Mouse (Mus musculus): ENCODE data around the gene Srp54a. TPM values are rescaled to one million over a fixed set of nuclear protein-coding genes. Genes with fewer than 3 reads are reported as not detected.
"Not testable (repeated sequence)": the region's sequence is repeated elsewhere in the genome, so short reads cannot be mapped to it uniquely, and the experiment has no call there.

Gene Srp54a
- polyA plus RNA-seq, 1 experiment from 2014 or later: 190 TPM

GRCm38 (mm10) chr12:55059812-55060211 lies 20.2 kb upstream of the Srp54a start:
- WGBS: 81% methylated on average over 3 of the region's 3 CpGs
- no peak for ATAC-seq
- H3K4me3 ChIP-seq (ENCODE audit: low read length): no peak overlapping the region

DNA sequence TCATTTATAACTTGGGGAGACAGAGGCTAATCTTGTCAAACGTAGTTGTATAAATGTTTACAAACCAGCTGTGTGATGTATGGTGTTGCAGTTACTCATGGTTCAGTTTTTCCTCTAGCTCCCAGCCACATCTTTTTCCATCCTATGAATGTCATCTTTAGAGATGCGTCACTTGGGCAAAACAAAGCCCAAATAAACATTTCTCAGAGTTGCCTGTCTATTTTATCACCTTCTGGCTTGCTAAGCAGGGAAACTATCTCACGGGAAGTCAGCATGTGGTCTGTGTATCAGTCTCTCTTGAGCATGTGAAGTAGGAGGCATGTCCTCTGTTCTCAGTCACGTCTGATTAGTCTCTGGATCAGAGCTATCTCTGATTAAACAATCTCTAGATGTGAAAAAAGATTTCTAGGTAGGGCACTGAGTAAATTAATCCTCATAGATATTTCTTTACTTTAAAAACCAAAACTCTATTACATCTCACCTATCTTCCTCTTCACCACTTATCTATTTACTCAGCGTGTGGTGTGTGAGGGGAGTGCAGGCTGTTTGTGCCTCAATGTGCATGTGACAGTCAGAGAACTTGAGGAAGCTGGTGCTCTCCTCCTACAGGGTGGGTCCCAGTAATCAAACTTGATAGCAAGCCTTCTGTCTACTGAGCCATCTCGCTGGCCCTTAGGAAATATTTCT lies 19.7 kb upstream of the Srp54a start:
- no peaks in the 10 kb centered on the region for H3K27me3 ChIP-seq (replicated peaks; ENCODE audit: control insufficient read depth, insufficient read depth, low read length)
- H3K4me3 ChIP-seq (ENCODE audit: low read length): no peak overlapping the region
- H3K36me3 ChIP-seq (ENCODE audit: control insufficient read depth, insufficient read depth, low read length): no peaks in the 10 kb centered on the region
- H3K4me1 ChIP-seq (ENCODE audit: control insufficient read depth, insufficient read depth, low read depth, low read length): no peaks in the 10 kb centered on the region
- H3K4me2 ChIP-seq (ENCODE audit: low read length): no peak overlapping the region
- no peak for ATAC-seq
- H3K9me3 ChIP-seq (ENCODE audit: control insufficient read depth, low read length): no peaks in the 10 kb centered on the region
- H3K9ac ChIP-seq (ENCODE audit: low read depth, low read length): no peak overlapping the region
- H3K27ac ChIP-seq (ENCODE audit: low read depth, low read length): no peak overlapping the region
- WGBS: 85% methylated on average over 6 of the region's 6 CpGs

More at GRCm38 (mm10) chr12:55059812-55060211, 20.2 kb upstream of the Srp54a start:
- no peak overlapping the region for H3K27ac ChIP-seq (ENCODE audit: low read depth, low read length)
- H3K27me3 ChIP-seq (replicated peaks; ENCODE audit: control insufficient read depth, insufficient read depth, low read length): no peaks in the 10 kb centered on the region
- no peaks in the 10 kb centered on the region for H3K4me1 ChIP-seq (ENCODE audit: control insufficient read depth, insufficient read depth, low read depth, low read length)
- H3K4me2 ChIP-seq (ENCODE audit: low read length): no peak overlapping the region
- H3K9me3 ChIP-seq (ENCODE audit: control insufficient read depth, low read length): no peaks in the 10 kb centered on the region
- H3K36me3 ChIP-seq (ENCODE audit: control insufficient read depth, insufficient read depth, low read length): no peaks in the 10 kb centered on the region
- no peak overlapping the region for H3K9ac ChIP-seq (ENCODE audit: low read depth, low read length)

DNA sequence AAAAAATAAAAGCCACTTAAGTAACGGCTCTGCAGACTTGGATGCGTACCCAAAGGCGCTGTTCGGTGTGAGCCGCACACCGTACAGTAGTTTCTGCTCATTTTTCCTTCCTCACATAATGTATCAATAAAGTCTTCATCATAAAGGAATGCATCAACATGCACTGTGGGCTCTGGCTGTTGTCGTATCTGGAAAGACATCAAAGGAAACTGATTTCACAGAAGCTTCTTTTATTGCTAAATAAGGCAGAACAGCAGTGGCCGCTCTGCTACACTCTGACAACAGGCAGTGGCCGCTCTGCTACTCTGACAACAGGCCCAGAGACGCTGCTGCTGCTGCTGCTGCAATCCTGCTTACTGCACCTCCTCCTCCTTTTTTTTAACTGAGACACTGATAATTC lies 19.1 kb upstream of the Srp54a start:
- H3K9me3 ChIP-seq (ENCODE audit: control insufficient read depth, low read length): no peaks in the 10 kb centered on the region
- H3K4me1 ChIP-seq (ENCODE audit: control insufficient read depth, insufficient read depth, low read depth, low read length): no peaks in the 10 kb centered on the region
- no peak overlapping the region for H3K4me2 ChIP-seq (ENCODE audit: low read length)
- no peaks in the 10 kb centered on the region for H3K27me3 ChIP-seq (replicated peaks; ENCODE audit: control insufficient read depth, insufficient read depth, low read length)
- H3K36me3 ChIP-seq (ENCODE audit: control insufficient read depth, insufficient read depth, low read length): no peaks in the 10 kb centered on the region
- no peak for ATAC-seq
- no peak overlapping the region for H3K4me3 ChIP-seq (ENCODE audit: low read length)
- no peak overlapping the region for H3K27ac ChIP-seq (ENCODE audit: low read depth, low read length)
- 69% methylated on average over 10 of the region's 10 CpGs for WGBS
- H3K9ac ChIP-seq (ENCODE audit: low read depth, low read length): no peak overlapping the region

DNA sequence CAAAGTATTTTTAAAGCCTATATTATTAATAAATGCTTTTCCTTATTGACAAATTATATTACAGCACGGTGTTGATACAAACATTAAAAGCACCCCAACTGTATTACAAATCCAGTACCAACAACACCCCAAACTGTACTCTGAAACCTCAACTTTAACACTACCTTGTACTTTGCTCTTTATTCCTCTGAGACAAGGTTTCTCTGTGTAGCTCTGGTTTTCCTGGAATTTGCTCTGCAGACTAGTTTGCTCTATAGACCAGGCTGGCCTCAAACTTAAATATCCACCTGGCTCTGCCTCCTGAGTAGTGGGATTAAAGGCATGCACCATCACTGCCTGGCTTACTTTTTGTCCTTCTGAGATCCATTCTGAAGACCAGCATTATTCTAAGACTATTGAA lies 17.9 kb upstream of the Srp54a start:
- H3K27me3 ChIP-seq (replicated peaks; ENCODE audit: control insufficient read depth, insufficient read depth, low read length): no peaks in the 10 kb centered on the region
- no peak overlapping the region for H3K4me3 ChIP-seq (ENCODE audit: low read length)
- WGBS: 95% methylated on average over 1 of the region's 1 CpGs
- H3K36me3 ChIP-seq (ENCODE audit: control insufficient read depth, insufficient read depth, low read length): no peaks in the 10 kb centered on the region
- no peaks in the 10 kb centered on the region for H3K4me1 ChIP-seq (ENCODE audit: control insufficient read depth, insufficient read depth, low read depth, low read length)
- no peak overlapping the region for H3K27ac ChIP-seq (ENCODE audit: low read depth, low read length)
- ATAC-seq: no peak
- H3K4me2 ChIP-seq (ENCODE audit: low read length): no peak overlapping the region
- no peak overlapping the region for H3K9ac ChIP-seq (ENCODE audit: low read depth, low read length)
- no peaks in the 10 kb centered on the region for H3K9me3 ChIP-seq (ENCODE audit: control insufficient read depth, low read length)

- Histone ChIP-seq H3K36me3 (ENCODE audit: control insufficient read depth, insufficient read depth, low read length) (no peaks in the 10 kb centered on the region), H3K9ac (ENCODE audit: low read depth, low read length) (no peak overlapping the region), H3K9me3 (ENCODE audit: control insufficient read depth, low read length) (no peaks in the 10 kb centered on the region), H3K4me1 (ENCODE audit: control insufficient read depth, insufficient read depth, low read depth, low read length) (no peaks in the 10 kb centered on the region), H3K27ac (ENCODE audit: low read depth, low read length) (no peak overlapping the region), H3K4me3 (ENCODE audit: low read length) (no peak overlapping the region), H3K27me3 (replicated peaks; ENCODE audit: control insufficient read depth, insufficient read depth, low read length) (no peaks in the 10 kb centered on the region), H3K4me2 (ENCODE audit: low read length) (no peak overlapping the region)
- ATAC-seq: no peak
- WGBS: 77% methylated on average over 4 of the region's 4 CpGs
Observed at GRCm38 (mm10) chr12:55072495-55072894, 7.6 kb upstream of the Srp54a start.

- ATAC-seq: no peak
- Histone ChIP-seq H3K9me3 (ENCODE audit: control insufficient read depth, low read length) (no peaks in the 10 kb centered on the region), H3K4me1 (ENCODE audit: control insufficient read depth, insufficient read depth, low read depth, low read length) (no peaks in the 10 kb centered on the region), H3K4me3 (ENCODE audit: low read length) (no peak overlapping the region), H3K27me3 (replicated peaks; ENCODE audit: control insufficient read depth, insufficient read depth, low read length) (no peaks in the 10 kb centered on the region), H3K27ac (ENCODE audit: low read depth, low read length) (no peak overlapping the region), H3K4me2 (ENCODE audit: low read length) (no peak overlapping the region), H3K36me3 (ENCODE audit: control insufficient read depth, insufficient read depth, low read length) (no peaks in the 10 kb centered on the region), H3K9ac (ENCODE audit: low read depth, low read length) (no peak overlapping the region)
- 93% methylated on average over 7 of the region's 7 CpGs for WGBS
Observed at GRCm38 (mm10) chr12:55073686-55074085, 6.4 kb upstream of the Srp54a start.

- Histone ChIP-seq H3K27ac (ENCODE audit: low read depth, low read length) (no peak overlapping the region), H3K27me3 (replicated peaks; ENCODE audit: control insufficient read depth, insufficient read depth, low read length) (no peaks in the 10 kb centered on the region), H3K4me3 (ENCODE audit: low read length) (no peak overlapping the region), H3K9ac (ENCODE audit: low read depth, low read length) (no peak overlapping the region), H3K36me3 (ENCODE audit: control insufficient read depth, insufficient read depth, low read length) (no peaks in the 10 kb centered on the region), H3K4me2 (ENCODE audit: low read length) (no peak overlapping the region), H3K4me1 (ENCODE audit: control insufficient read depth, insufficient read depth, low read depth, low read length) (peaks cover 3% of the 10 kb centered on the region), H3K9me3 (ENCODE audit: control insufficient read depth, low read length) (no peaks in the 10 kb centered on the region)
- ATAC-seq: no peak
- WGBS: 93% methylated on average over 2 of the region's 2 CpGs
Observed at GRCm38 (mm10) chr12:55075296-55075695, 4.8 kb upstream of the Srp54a start.

DNA sequence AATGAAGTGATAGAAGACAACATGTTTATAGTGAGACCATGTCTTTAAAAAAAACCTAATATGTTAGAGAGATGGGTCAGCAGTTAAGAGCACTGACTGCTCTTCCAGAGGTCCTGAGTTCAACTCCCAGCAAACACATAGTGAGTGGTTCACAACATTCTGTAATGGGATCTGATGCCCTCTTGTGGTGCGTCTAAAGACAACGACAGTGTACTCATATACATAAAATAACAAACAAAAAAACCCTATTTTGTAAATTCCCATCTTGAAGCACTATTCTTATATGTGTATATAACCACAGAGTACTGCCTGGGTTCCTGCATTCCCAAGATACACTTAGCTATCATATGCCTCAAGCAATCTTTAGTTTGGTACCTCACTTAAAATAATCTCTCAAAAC lies 1.4 kb upstream of the Srp54a start:
- not testable (repeated sequence) for H3K27me3 ChIP-seq (replicated peaks; ENCODE audit: control insufficient read depth, insufficient read depth, low read length); H3K9ac ChIP-seq (ENCODE audit: low read depth, low read length); H3K36me3 ChIP-seq (ENCODE audit: control insufficient read depth, insufficient read depth, low read length); H3K4me1 ChIP-seq (ENCODE audit: control insufficient read depth, insufficient read depth, low read depth, low read length); H3K4me2 ChIP-seq (ENCODE audit: low read length); H3K4me3 ChIP-seq (ENCODE audit: low read length); ATAC-seq; H3K27ac ChIP-seq (ENCODE audit: low read depth, low read length); H3K9me3 ChIP-seq (ENCODE audit: control insufficient read depth, low read length)
- WGBS: 47% methylated on average over 2 of the region's 2 CpGs

- H3K27me3 ChIP-seq (replicated peaks; ENCODE audit: control insufficient read depth, insufficient read depth, low read length); H3K36me3 ChIP-seq (ENCODE audit: control insufficient read depth, insufficient read depth, low read length); H3K4me1 ChIP-seq (ENCODE audit: control insufficient read depth, insufficient read depth, low read depth, low read length); H3K9me3 ChIP-seq (ENCODE audit: control insufficient read depth, low read length): not testable (repeated sequence)
- 0% methylated on average over 23 of the region's 25 CpGs for WGBS
- ATAC-seq: peak; percentile 65
- Histone ChIP-seq H3K27ac (ENCODE audit: low read depth, low read length) (peak overlapping the region; percentile 82), H3K4me2 (ENCODE audit: low read length) (peak overlapping the region; percentile 47), H3K9ac (ENCODE audit: low read depth, low read length) (peak overlapping the region; percentile 68), H3K4me3 (ENCODE audit: low read length) (peak overlapping the region; percentile 57)
Observed at GRCm38 (mm10) chr12:55080601-55080942, 510 bp downstream of the Srp54a start.

GRCm38 (mm10) chr12:55092127-55092526 lies 12.1 kb downstream of the Srp54a start:
- not testable (repeated sequence) for H3K27ac ChIP-seq (ENCODE audit: low read depth, low read length); H3K9me3 ChIP-seq (ENCODE audit: control insufficient read depth, low read length); H3K9ac ChIP-seq (ENCODE audit: low read depth, low read length); ATAC-seq; H3K36me3 ChIP-seq (ENCODE audit: control insufficient read depth, insufficient read depth, low read length); H3K4me3 ChIP-seq (ENCODE audit: low read length); H3K4me1 ChIP-seq (ENCODE audit: control insufficient read depth, insufficient read depth, low read depth, low read length); H3K27me3 ChIP-seq (replicated peaks; ENCODE audit: control insufficient read depth, insufficient read depth, low read length); H3K4me2 ChIP-seq (ENCODE audit: low read length)
- WGBS: 90% methylated on average over 1 of the region's 7 CpGs

Measured in hindbrain, embryonic 16.5 days (tissue).